Mouse (Mus musculus): ENCODE data around the gene Mre11a. TPM values are rescaled to one million over a fixed set of nuclear protein-coding genes. Genes with fewer than 3 reads are reported as not detected.

Mre11a gene
- 12.0 and 14.4 TPM in 2 replicates for polyA plus RNA-seq (2015; fragmentation: Nextera tagmentation; extraction: Ambion mirVana)

- H3K27ac ChIP-seq (ENCODE audit: low read length), result peak within 1 kb of the TSS; percentile 92
- peak; percentile 100 for ATAC-seq (replicated peaks; ENCODE audit: extremely low read depth, insufficient read depth, low FRiP score)
- peak within 1 kb of the TSS; percentile 74 for H3K4me3 ChIP-seq (ENCODE audit: low read length)
- H3K9me3 ChIP-seq (replicated peaks; ENCODE audit: control insufficient read depth, low read length), result no peaks in the 10 kb centered on the region
- H3K27me3 ChIP-seq (ENCODE audit: control insufficient read depth, insufficient read depth, low read length), result no peaks in the 10 kb centered on the region
- peak within 1 kb of the TSS; percentile 97 for H3K4me2 ChIP-seq (ENCODE audit: low read depth, low read length)
- H3K36me3 ChIP-seq (ENCODE audit: control insufficient read depth, insufficient read depth), result peaks cover 21% of the 10 kb centered on the region
- peak within 1 kb of the TSS; percentile 90 for H3K9ac ChIP-seq (ENCODE audit: low read length)
- H3K4me1 ChIP-seq (ENCODE audit: control insufficient read depth, insufficient read depth, low read length), result peaks cover 9% of the 10 kb centered on the region
- WGBS, result under 1% methylated on average over 62 of the region's 62 CpGs
Observed at GRCm38 (mm10) chr9:14784039-14785002, at the start of gene Mre11a, which contains the start of gene Ankrd49. Gene Mre11a, plus strand, starts transcription at chr9:14784654. Gene Ankrd49, minus strand, starts transcription at chr9:14784856.

DNA sequence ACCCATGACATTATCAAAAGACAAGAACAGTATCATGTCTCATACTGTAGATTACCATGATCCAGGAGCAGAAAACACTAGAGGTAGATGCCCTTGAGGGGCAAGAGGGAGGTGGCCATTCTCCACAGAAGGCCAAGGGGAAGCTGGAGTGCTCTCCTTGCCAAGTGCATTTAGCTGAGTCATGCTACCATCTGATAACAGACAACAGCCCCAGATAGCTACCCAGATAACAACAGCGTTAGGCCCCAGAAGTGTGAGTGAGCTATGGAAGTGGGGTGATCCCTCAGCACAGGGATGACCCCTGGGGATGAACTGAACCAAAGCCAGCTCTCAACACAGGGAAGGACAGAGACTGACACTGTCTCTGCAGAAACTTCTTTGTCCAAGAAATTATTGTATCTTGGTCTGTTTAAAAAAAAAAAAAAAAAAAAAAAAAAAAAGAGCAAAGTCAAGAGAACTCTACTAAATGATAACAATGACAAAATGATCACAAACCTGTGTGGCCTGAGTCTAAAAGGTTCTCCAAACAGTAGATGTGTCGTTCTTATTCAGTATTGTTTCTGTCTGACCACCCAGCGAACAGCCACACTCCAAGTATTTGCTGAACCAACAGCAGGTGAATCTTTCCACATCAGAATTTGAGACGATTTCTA is 44.8 kb upstream of the Mre11a start:
- H3K9ac ChIP-seq (ENCODE audit: low read length), result no peak overlapping the region
- no peak overlapping the region for H3K27ac ChIP-seq (ENCODE audit: low read length)
- H3K4me1 ChIP-seq (ENCODE audit: control insufficient read depth, insufficient read depth, low read length), result no peaks in the 10 kb centered on the region
- H3K9me3 ChIP-seq (replicated peaks; ENCODE audit: control insufficient read depth, low read length), result no peaks in the 10 kb centered on the region
- no peak for ATAC-seq (replicated peaks; ENCODE audit: extremely low read depth, insufficient read depth, low FRiP score)
- WGBS, result 70% methylated on average over 4 of the region's 4 CpGs
- no peak overlapping the region for H3K4me2 ChIP-seq (ENCODE audit: low read depth, low read length)
- H3K4me3 ChIP-seq (ENCODE audit: low read length), result no peak overlapping the region
- no peaks in the 10 kb centered on the region for H3K36me3 ChIP-seq (ENCODE audit: control insufficient read depth, insufficient read depth)
- 0 out of 2 replicates have a peak, but pooled peaks cover 2% of the 10 kb centered on the region for H3K27me3 ChIP-seq (ENCODE audit: control insufficient read depth, insufficient read depth, low read length)

- Histone ChIP-seq H3K36me3 (ENCODE audit: control insufficient read depth, insufficient read depth) (no peaks in the 10 kb centered on the region), H3K9ac (ENCODE audit: low read length) (no peak within 1 kb of the TSS), H3K9me3 (replicated peaks; ENCODE audit: control insufficient read depth, low read length) (no peaks in the 10 kb centered on the region), H3K4me2 (ENCODE audit: low read depth, low read length) (no peak within 1 kb of the TSS), H3K4me1 (ENCODE audit: control insufficient read depth, insufficient read depth, low read length) (no peaks in the 10 kb centered on the region), H3K4me3 (ENCODE audit: low read length) (no peak within 1 kb of the TSS), H3K27me3 (ENCODE audit: control insufficient read depth, insufficient read depth, low read length) (0 out of 2 replicates have a peak, but pooled peaks cover 2% of the 10 kb centered on the region), H3K27ac (ENCODE audit: low read length) (no peak within 1 kb of the TSS)
- no peak for ATAC-seq (replicated peaks; ENCODE audit: extremely low read depth, insufficient read depth, low FRiP score)
- 82% methylated on average over 19 of the region's 19 CpGs for WGBS
Observed at GRCm38 (mm10) chr9:14740151-14740924, 44.1 kb upstream of the Mre11a start, which contains the start of gene Piwil4. Gene Piwil4, minus strand, starts transcription at chr9:14740733.

DNA sequence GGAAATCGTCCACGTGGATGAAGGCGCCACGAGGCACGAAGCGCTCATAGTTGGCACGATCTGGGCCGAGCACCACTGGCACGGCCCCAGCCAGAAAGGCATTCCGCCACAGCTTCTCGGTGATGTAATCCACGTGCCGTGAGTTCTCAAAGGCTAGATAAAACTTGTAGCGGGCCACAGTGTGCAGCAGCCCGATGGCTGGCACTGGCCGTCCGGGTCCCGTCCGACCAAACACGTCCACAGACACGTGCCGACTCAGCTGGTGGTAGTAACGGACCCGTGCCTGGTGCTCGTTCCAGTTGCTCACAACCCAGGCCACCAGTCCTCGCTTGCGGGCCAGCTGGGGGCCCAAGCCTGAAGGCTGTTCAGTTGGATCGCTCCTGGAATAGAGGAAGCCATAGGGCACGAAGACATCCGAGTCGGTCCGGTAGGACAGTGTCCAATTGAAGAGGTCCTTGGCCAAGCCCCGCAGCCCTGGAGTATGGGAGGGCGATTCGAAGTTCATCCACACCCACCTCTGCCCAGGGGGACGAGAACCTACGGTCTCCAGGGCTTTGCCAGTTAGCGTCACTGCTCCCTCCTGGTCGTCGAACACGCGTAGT is 33.5 kb upstream of the Mre11a start:
- Histone ChIP-seq H3K36me3 (ENCODE audit: control insufficient read depth, insufficient read depth) (no peaks in the 10 kb centered on the region), H3K27ac (ENCODE audit: low read length) (no peak overlapping the region), H3K4me1 (ENCODE audit: control insufficient read depth, insufficient read depth, low read length) (peaks cover 5% of the 10 kb centered on the region), H3K9ac (ENCODE audit: low read length) (peak overlapping the region; percentile 74), H3K4me2 (ENCODE audit: low read depth, low read length) (peak overlapping the region; percentile 85), H3K9me3 (replicated peaks; ENCODE audit: control insufficient read depth, low read length) (no peaks in the 10 kb centered on the region), H3K27me3 (ENCODE audit: control insufficient read depth, insufficient read depth, low read length) (0 out of 2 replicates have a peak, but pooled peaks cover 5% of the 10 kb centered on the region), H3K4me3 (ENCODE audit: low read length) (peak overlapping the region; percentile 64)
- no peak; the same call in 1 of the 2 replicates for ATAC-seq (replicated peaks; ENCODE audit: extremely low read depth, insufficient read depth, low FRiP score)
- 47% methylated on average over 42 of the region's 42 CpGs for WGBS

GRCm38 (mm10) chr9:14751503-14752000 is 32.9 kb upstream of the Mre11a start:
- H3K27me3 ChIP-seq (ENCODE audit: control insufficient read depth, insufficient read depth, low read length), result 0 out of 2 replicates have a peak, but pooled peaks cover 5% of the 10 kb centered on the region
- H3K27ac ChIP-seq (ENCODE audit: low read length), result no peak overlapping the region
- H3K36me3 ChIP-seq (ENCODE audit: control insufficient read depth, insufficient read depth), result no peaks in the 10 kb centered on the region
- under 1% methylated on average over 50 of the region's 50 CpGs for WGBS
- ATAC-seq (replicated peaks; ENCODE audit: extremely low read depth, insufficient read depth, low FRiP score), result peak; percentile 68
- peak overlapping the region; percentile 85 for H3K4me2 ChIP-seq (ENCODE audit: low read depth, low read length)
- H3K9ac ChIP-seq (ENCODE audit: low read length), result peak overlapping the region; percentile 74
- peak overlapping the region; percentile 64 for H3K4me3 ChIP-seq (ENCODE audit: low read length)
- no peaks in the 10 kb centered on the region for H3K9me3 ChIP-seq (replicated peaks; ENCODE audit: control insufficient read depth, low read length)
- peaks cover 5% of the 10 kb centered on the region for H3K4me1 ChIP-seq (ENCODE audit: control insufficient read depth, insufficient read depth, low read length)

GRCm38 (mm10) chr9:14752001-14752522 is 32.4 kb upstream of the Mre11a start, which contains the start of gene Fut4:
Gene Fut4, minus strand, starts transcription at chr9:14752393.
- Histone ChIP-seq H3K27me3 (ENCODE audit: control insufficient read depth, insufficient read depth, low read length) (0 out of 2 replicates have a peak, but pooled peaks cover 5% of the 10 kb centered on the region), H3K36me3 (ENCODE audit: control insufficient read depth, insufficient read depth) (no peaks in the 10 kb centered on the region), H3K9ac (ENCODE audit: low read length) (peak within 1 kb of the TSS; percentile 74), H3K4me2 (ENCODE audit: low read depth, low read length) (peak within 1 kb of the TSS; percentile 85), H3K4me1 (ENCODE audit: control insufficient read depth, insufficient read depth, low read length) (peaks cover 5% of the 10 kb centered on the region), H3K27ac (ENCODE audit: low read length) (no peak within 1 kb of the TSS), H3K9me3 (replicated peaks; ENCODE audit: control insufficient read depth, low read length) (no peaks in the 10 kb centered on the region), H3K4me3 (ENCODE audit: low read length) (peak within 1 kb of the TSS; percentile 64)
- ATAC-seq (replicated peaks; ENCODE audit: extremely low read depth, insufficient read depth, low FRiP score), result peak; percentile 79
- WGBS, result under 1% methylated on average over 28 of the region's 28 CpGs

DNA sequence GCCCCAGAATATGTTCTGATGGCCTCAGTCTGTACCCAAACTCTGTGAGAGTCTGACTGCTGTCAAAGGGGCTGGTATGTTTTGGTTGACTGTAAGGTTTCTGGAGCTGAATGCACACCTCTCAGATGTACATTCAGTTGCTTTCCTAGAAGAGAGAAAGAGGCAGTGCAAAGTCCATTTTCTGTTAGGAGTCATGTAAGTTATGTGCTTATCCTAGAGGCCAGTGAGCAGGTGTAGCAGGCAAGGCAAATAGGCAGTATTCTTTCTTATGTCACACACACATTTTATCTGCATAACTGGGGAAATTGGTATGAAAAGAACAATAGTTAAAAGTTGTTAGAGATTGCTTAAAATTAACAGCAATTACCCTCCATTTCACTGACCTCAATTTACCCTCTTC is 30.5 kb upstream of the Mre11a start:
- H3K27me3 ChIP-seq (ENCODE audit: control insufficient read depth, insufficient read depth, low read length), result 0 out of 2 replicates have a peak, but pooled peaks cover 8% of the 10 kb centered on the region
- no peak overlapping the region for H3K4me2 ChIP-seq (ENCODE audit: low read depth, low read length)
- no peak overlapping the region for H3K4me3 ChIP-seq (ENCODE audit: low read length)
- ATAC-seq (replicated peaks; ENCODE audit: extremely low read depth, insufficient read depth, low FRiP score), result no peak
- H3K9ac ChIP-seq (ENCODE audit: low read length), result no peak overlapping the region
- peaks cover 5% of the 10 kb centered on the region for H3K4me1 ChIP-seq (ENCODE audit: control insufficient read depth, insufficient read depth, low read length)
- no peaks in the 10 kb centered on the region for H3K9me3 ChIP-seq (replicated peaks; ENCODE audit: control insufficient read depth, low read length)
- H3K36me3 ChIP-seq (ENCODE audit: control insufficient read depth, insufficient read depth), result no peaks in the 10 kb centered on the region
- no peak overlapping the region for H3K27ac ChIP-seq (ENCODE audit: low read length)

DNA sequence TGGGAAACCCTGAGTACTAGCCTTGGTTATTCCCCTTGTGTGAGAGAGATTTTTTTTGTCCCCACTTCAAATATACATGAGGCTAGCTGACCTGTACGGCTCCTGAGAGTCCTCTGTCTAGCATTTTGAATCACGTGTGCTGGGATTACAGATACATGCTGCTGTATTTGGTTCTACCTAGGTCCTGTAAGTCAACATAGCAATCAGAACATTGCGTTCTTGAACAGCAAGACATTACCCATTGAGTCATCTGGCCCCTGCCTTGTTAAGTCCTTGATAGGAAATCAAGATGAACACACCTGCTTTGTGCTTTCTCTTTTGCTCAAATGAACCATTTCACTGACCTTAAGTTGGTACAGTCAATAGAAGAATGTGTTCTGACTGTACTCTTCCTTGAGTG is 30.0 kb upstream of the Mre11a start:
- H3K36me3 ChIP-seq (ENCODE audit: control insufficient read depth, insufficient read depth), result no peaks in the 10 kb centered on the region
- H3K27me3 ChIP-seq (ENCODE audit: control insufficient read depth, insufficient read depth, low read length), result 0 out of 2 replicates have a peak, but pooled peaks cover 8% of the 10 kb centered on the region
- no peak overlapping the region for H3K27ac ChIP-seq (ENCODE audit: low read length)
- no peaks in the 10 kb centered on the region for H3K9me3 ChIP-seq (replicated peaks; ENCODE audit: control insufficient read depth, low read length)
- peaks cover 5% of the 10 kb centered on the region for H3K4me1 ChIP-seq (ENCODE audit: control insufficient read depth, insufficient read depth, low read length)
- no peak overlapping the region for H3K4me3 ChIP-seq (ENCODE audit: low read length)
- WGBS, result 75% methylated on average over 3 of the region's 3 CpGs
- no peak overlapping the region for H3K9ac ChIP-seq (ENCODE audit: low read length)
- no peak overlapping the region for H3K4me2 ChIP-seq (ENCODE audit: low read depth, low read length)
- ATAC-seq (replicated peaks; ENCODE audit: extremely low read depth, insufficient read depth, low FRiP score), result no peak
